Mouse (Mus musculus) G1E (cell line): ENCODE data around the gene Phyh. TPM values are rescaled to one million over a fixed set of nuclear protein-coding genes. Genes with fewer than 3 reads are reported as not detected.
"Not testable (repeated sequence)": the region's sequence is repeated elsewhere in the genome, so short reads cannot be mapped to it uniquely, and the experiment has no call there.

Source experiments
- ATAC-seq: 2 replicates; pipeline ENCODE4 v1.8.0; 2016; ENCODE audit warnings: mild to moderate bottlenecking; ENCODE audit not compliant: insufficient number of reproducible peaks, poor library complexity, low FRiP score, severe bottlenecking; ENCODE audit errors: extremely low read depth
- DNase-seq: peaks from one replicate; pipeline ENCODE4 v3.0.0; 2012; ENCODE audit warnings: low spot score
- H3K27me3 ChIP-seq: 2 replicates; pipeline ENCODE4 v1.6.1; 2012; ENCODE audit warnings: mild to moderate bottlenecking, low read length, inconsistent platforms; ENCODE audit not compliant: insufficient read depth
- H3K36me3 ChIP-seq: replicated peaks from 2 replicates; pipeline ENCODE3; 2012; ENCODE audit warnings: mild to moderate bottlenecking, inconsistent platforms
- H3K4me1 ChIP-seq: 2 replicates; pipeline ENCODE4 v1.6.1; 2012; ENCODE audit warnings: low read depth, low read length, inconsistent platforms, mixed read lengths; ENCODE audit not compliant: insufficient read depth
- H3K4me3 ChIP-seq: 2 replicates; pipeline ENCODE4 v1.5.1; 2012; ENCODE audit warnings: low read depth, mild to moderate bottlenecking, inconsistent platforms, low read length, moderate library complexity, mixed read lengths
- H3K9me3 ChIP-seq: replicated peaks from 2 replicates; pipeline ENCODE4 v1.6.1; 2012; ENCODE audit warnings: inconsistent platforms
- CTCF ChIP-seq: IDR thresholded peaks from 2 replicates; pipeline ENCODE4 v1.5.1; 2012; ENCODE audit warnings: low read depth, low read length, inconsistent platforms, mixed read lengths
- GATA1 ChIP-seq: IDR thresholded peaks from 2 replicates; pipeline ENCODE4 v1.6.1; 2012; ENCODE audit warnings: borderline replicate concordance, low read length, inconsistent platforms, mixed read lengths
- GATA2 ChIP-seq: IDR thresholded peaks from 2 replicates; pipeline ENCODE4 v1.6.1; 2012; ENCODE audit warnings: low read depth, low read length, inconsistent platforms, borderline replicate concordance
- POLR2AphosphoS5 ChIP-seq: IDR thresholded peaks from 2 replicates; pipeline ENCODE4 v1.6.1; 2012; ENCODE audit warnings: low read depth, low read length, inconsistent platforms; ENCODE audit not compliant: insufficient replicate concordance
- TAL1 ChIP-seq: conservative IDR thresholded peaks from 2 replicates; pipeline ENCODE4 v1.6.1; 2012; ENCODE audit warnings: low read depth, low read length, inconsistent platforms, mixed read lengths
- polyA plus RNA-seq: library from polyadenylated mRNA; stranded (reverse); fragments of >175 nt; gene quantifications from 2 replicates; pipeline ENCODE4 v1.2.3, GENCODE M21; 2012
- total RNA-seq, 2 experiments: library from RNA; stranded (forward) in 1 of 2; stranded (reverse) in 1 of 2; fragments of 200-1000 nt in 1 of 2; fragments of >200 nt in 1 of 2; fragmentation: Nextera tagmentation in 1 of 2; gene quantifications; 2 replicates each; pipeline ENCODE4 v1.2.3; 2014 to 2017

The Phyh gene
- total and polyA plus RNA-seq, 3 experiments: 4.3 to 22.6 (median 20.2) TPM

- no peaks in the 10 kb centered on the region for H3K4me1 ChIP-seq
Observed at GRCm38 (mm10) chr2:4929230-4929629, 10.4 kb downstream of the Phyh start.

GRCm38 (mm10) chr2:4934516-4934915, 15.7 kb downstream of the Phyh start:
- ATAC-seq: no peak
- TF ChIP-seq TAL1 (no peak), POLR2AphosphoS5 (no peak), CTCF (no peak), GATA1 (no peak), GATA2 (no peak)
- Histone ChIP-seq H3K27me3 (no peaks in the 10 kb centered on the region), H3K9me3 (no peaks in the 10 kb centered on the region), H3K4me1 (no peaks in the 10 kb centered on the region), H3K36me3 (no peaks in the 10 kb centered on the region), H3K4me3 (no peak overlapping the region)
- no peak for DNase-seq

More at GRCm38 (mm10) chr2:4929230-4929629, 10.4 kb downstream of the Phyh start:
- H3K9me3 ChIP-seq: peaks cover 3% of the 10 kb centered on the region; the same call in 1 of the 2 replicates
- ATAC-seq (no peak), DNase-seq (no peak)
- H3K27me3 ChIP-seq: no peaks in the 10 kb centered on the region
- TF ChIP-seq GATA1 (no peak), POLR2AphosphoS5 (no peak), CTCF (no peak), GATA2 (no peak), TAL1 (no peak)
- no peak overlapping the region for H3K4me3 ChIP-seq
- H3K36me3 ChIP-seq: peaks cover 2% of the 10 kb centered on the region

- Histone ChIP-seq H3K4me1 (no peaks in the 10 kb centered on the region), H3K9me3 (no peaks in the 10 kb centered on the region), H3K27me3 (no peaks in the 10 kb centered on the region), H3K36me3 (no peaks in the 10 kb centered on the region), H3K4me3 (no peak overlapping the region)
- DNase-seq: no peak
- no peak for TF ChIP-seq POLR2AphosphoS5
- no peak for TF ChIP-seq CTCF
- TF ChIP-seq GATA2: no peak
- TF ChIP-seq TAL1: no peak
- TF ChIP-seq GATA1: no peak
- no peak for ATAC-seq
Observed at GRCm38 (mm10) chr2:4937931-4938330, 19.1 kb downstream of the Phyh start.

GRCm38 (mm10) chr2:4940861-4941260, 22.0 kb downstream of the Phyh start:
- Histone ChIP-seq H3K4me3 (no peak overlapping the region), H3K4me1 (no peaks in the 10 kb centered on the region), H3K9me3 (0 out of 2 replicates have a peak, but pooled peaks cover 4% of the 10 kb centered on the region), H3K36me3 (no peaks in the 10 kb centered on the region), H3K27me3 (no peaks in the 10 kb centered on the region)
- TF ChIP-seq GATA1: no peak
- no peak for TF ChIP-seq POLR2AphosphoS5
- TF ChIP-seq TAL1: no peak
- no peak for TF ChIP-seq GATA2
- TF ChIP-seq CTCF: no peak
- ATAC-seq (no peak), DNase-seq (no peak)

GRCm38 (mm10) chr2:4949691-4950090, 30.9 kb downstream of the Phyh start:
- not testable (repeated sequence) for H3K4me3 ChIP-seq, H3K9me3 ChIP-seq, H3K27me3 ChIP-seq, DNase-seq, H3K36me3 ChIP-seq, H3K4me1 ChIP-seq, ATAC-seq

- H3K9me3 ChIP-seq: no peaks in the 10 kb centered on the region
- no peaks in the 10 kb centered on the region for H3K4me1 ChIP-seq
- H3K36me3 ChIP-seq: no peaks in the 10 kb centered on the region
- no peak for DNase-seq
- peaks cover 8% of the 10 kb centered on the region for H3K27me3 ChIP-seq
- TF ChIP-seq POLR2AphosphoS5 (no peak), GATA1 (no peak), CTCF (no peak), TAL1 (no peak), GATA2 (no peak)
- no peak overlapping the region for H3K4me3 ChIP-seq
- no peak for ATAC-seq
Observed at GRCm38 (mm10) chr2:4950986-4951385, 32.2 kb downstream of the Phyh start.

- Histone ChIP-seq H3K4me3 (no peak overlapping the region), H3K9me3 (no peaks in the 10 kb centered on the region), H3K27me3 (peaks cover 15% of the 10 kb centered on the region), H3K4me1 (no peaks in the 10 kb centered on the region), H3K36me3 (no peaks in the 10 kb centered on the region)
- DNase-seq: no peak
- TF ChIP-seq POLR2AphosphoS5: no peak
- TF ChIP-seq GATA1: no peak
- no peak for TF ChIP-seq TAL1
- TF ChIP-seq CTCF: no peak
- no peak for TF ChIP-seq GATA2
- ATAC-seq: no peak
Observed at GRCm38 (mm10) chr2:4954216-4954760, 35.5 kb downstream of the Phyh start.
